Mouse (Mus musculus): ENCODE measurements around the gene Mvp. TPM values are rescaled to one million over a fixed set of nuclear protein-coding genes. Genes with fewer than 3 reads are reported as not detected.

Gene Mvp
- polyA plus RNA-seq, 1 experiment = 64.9 TPM

DNA sequence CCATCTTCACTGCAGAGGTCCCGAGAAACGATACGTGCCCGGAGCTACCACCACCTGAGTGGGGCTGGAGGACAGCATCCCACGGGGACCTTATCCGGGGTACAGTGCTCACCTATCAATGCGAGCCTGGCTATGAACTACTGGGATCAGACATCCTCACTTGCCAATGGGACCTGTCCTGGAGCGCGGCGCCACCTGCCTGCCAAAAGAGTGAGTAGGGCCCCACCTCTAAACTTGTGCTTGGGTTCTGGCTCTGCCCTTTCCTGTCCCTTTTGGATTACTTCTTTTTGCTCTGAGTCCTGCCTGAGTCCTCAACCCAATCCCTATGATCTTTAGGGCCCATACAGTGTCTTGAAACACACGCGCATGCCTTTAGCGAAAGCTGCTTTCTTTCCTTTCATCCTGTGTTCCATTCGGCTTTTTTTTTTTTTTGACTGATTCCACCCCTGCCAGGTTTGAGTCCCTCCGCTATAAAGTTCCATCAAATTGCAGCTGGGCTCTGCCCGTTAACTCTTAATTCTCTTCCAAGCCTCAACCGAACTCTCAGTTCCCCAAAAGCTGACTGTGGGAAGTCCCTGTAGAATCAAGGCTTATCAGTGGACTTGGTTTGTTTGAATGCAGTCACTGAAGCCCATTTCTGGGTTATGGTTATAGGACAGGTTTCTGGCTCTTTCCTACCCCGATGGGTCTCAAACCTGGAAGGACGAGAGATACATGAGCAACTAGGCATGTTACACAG lies 50.7 kb downstream of the Mvp start:
- WGBS = 42% methylated on average over 19 of the region's 19 CpGs
- no peak for TF ChIP-seq POLR2A (IDR thresholded peaks at IDR 0.05; ENCODE audit: control insufficient read depth, extremely low read depth, insufficient read depth, low read length, poor library complexity)
- TF ChIP-seq CTCF (IDR thresholded peaks at IDR 0.05; ENCODE audit: borderline replicate concordance, control insufficient read depth, extremely low read depth, insufficient read depth, low read length, poor library complexity) = peak; percentile 37; the same call in 1 of the 2 replicates
- Histone ChIP-seq H3K27ac (ENCODE audit: control insufficient read depth, insufficient read depth, low read length) (no peak overlapping the region), H3K27me3 (ENCODE audit: control insufficient read depth, insufficient read depth, low read length) (no peaks in the 10 kb centered on the region), H3K36me3 (ENCODE audit: control insufficient read depth, insufficient read depth, low read length) (no peaks in the 10 kb centered on the region), H3K4me1 (replicated peaks; ENCODE audit: control insufficient read depth, insufficient read depth, low read length) (no peaks in the 10 kb centered on the region), H3K4me3 (ENCODE audit: control insufficient read depth, insufficient read depth, low read length) (no peak overlapping the region)
- peak; percentile 59 for DNase-seq

DNA sequence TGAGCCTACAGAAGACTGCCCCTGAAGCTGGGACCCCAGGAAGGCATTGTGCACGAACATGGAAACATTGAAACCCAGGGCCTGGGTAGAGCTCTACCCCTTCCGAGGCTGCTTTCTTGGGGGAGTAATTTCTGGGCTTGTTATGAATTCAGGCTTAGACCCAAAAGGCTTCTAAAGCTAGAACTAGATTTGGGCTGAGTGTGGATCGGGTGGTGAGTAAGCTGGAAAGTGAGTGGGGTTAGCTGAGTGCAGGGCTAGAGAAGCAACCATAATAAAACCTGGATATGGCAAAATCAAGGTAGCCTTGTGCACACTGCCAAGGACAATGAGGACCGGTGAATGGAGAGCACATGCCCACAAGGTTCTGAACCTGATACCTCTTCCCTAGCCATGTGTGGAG lies 52.5 kb downstream of the Mvp start:
- no peak for DNase-seq
- WGBS = 95% methylated on average over 4 of the region's 4 CpGs
- Histone ChIP-seq H3K27me3 (ENCODE audit: control insufficient read depth, insufficient read depth, low read length) (no peaks in the 10 kb centered on the region), H3K4me1 (replicated peaks; ENCODE audit: control insufficient read depth, insufficient read depth, low read length) (no peaks in the 10 kb centered on the region), H3K4me3 (ENCODE audit: control insufficient read depth, insufficient read depth, low read length) (no peak overlapping the region), H3K27ac (ENCODE audit: control insufficient read depth, insufficient read depth, low read length) (no peak overlapping the region), H3K36me3 (ENCODE audit: control insufficient read depth, insufficient read depth, low read length) (no peaks in the 10 kb centered on the region)
- no peak for TF ChIP-seq POLR2A (IDR thresholded peaks at IDR 0.05; ENCODE audit: control insufficient read depth, extremely low read depth, insufficient read depth, low read length, poor library complexity)
- no peak for TF ChIP-seq CTCF (IDR thresholded peaks at IDR 0.05; ENCODE audit: borderline replicate concordance, control insufficient read depth, extremely low read depth, insufficient read depth, low read length, poor library complexity)

DNA sequence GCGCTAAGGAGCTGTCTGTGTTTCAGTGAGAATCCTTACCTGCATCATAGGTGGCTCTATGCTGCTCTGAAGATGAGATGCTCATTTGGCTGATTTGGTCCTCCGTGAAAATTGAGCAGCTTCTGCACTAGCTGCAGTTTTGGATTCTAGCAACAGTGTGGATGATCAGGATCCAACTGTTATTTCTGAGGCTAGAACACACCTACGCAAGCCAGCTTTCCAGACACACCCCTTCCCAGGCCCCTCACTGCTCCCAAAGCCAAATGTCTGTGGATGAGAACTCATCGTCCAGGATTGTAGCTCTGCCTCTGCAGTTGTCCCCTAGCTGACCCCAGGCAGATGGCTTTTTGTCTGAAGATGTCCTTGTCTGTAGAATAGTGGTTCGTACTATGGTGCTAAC lies 53.3 kb downstream of the Mvp start:
- WGBS = 100% methylated on average over 5 of the region's 5 CpGs
- Histone ChIP-seq H3K27ac (ENCODE audit: control insufficient read depth, insufficient read depth, low read length) (no peak overlapping the region), H3K27me3 (ENCODE audit: control insufficient read depth, insufficient read depth, low read length) (no peaks in the 10 kb centered on the region), H3K4me1 (replicated peaks; ENCODE audit: control insufficient read depth, insufficient read depth, low read length) (no peaks in the 10 kb centered on the region), H3K4me3 (ENCODE audit: control insufficient read depth, insufficient read depth, low read length) (no peak overlapping the region), H3K36me3 (ENCODE audit: control insufficient read depth, insufficient read depth, low read length) (no peaks in the 10 kb centered on the region)
- TF ChIP-seq POLR2A (IDR thresholded peaks at IDR 0.05; ENCODE audit: control insufficient read depth, extremely low read depth, insufficient read depth, low read length, poor library complexity) = no peak
- no peak for TF ChIP-seq CTCF (IDR thresholded peaks at IDR 0.05; ENCODE audit: borderline replicate concordance, control insufficient read depth, extremely low read depth, insufficient read depth, low read length, poor library complexity)
- no peak for DNase-seq

DNA sequence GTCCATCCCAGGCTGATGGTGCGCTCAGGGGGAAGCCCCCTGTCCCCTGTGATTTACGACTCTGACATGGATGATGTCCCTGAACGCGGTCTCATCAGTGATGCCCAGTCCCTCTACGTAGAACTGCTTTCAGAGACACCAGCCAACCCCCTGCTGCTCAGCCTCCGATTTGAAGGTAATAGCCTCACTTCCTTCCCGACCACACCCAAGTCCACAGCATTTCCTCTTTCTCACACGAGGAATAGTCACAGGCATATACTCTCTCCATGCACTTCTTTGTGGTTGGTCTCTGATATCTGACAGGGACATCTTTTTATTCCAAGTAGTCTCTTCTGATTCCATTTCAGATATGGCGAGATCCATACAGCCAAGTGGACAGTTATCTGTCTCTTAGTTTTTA lies 54.6 kb downstream of the Mvp start:
- H3K36me3 ChIP-seq (ENCODE audit: control insufficient read depth, insufficient read depth, low read length) = no peaks in the 10 kb centered on the region
- no peak overlapping the region for H3K4me3 ChIP-seq (ENCODE audit: control insufficient read depth, insufficient read depth, low read length)
- WGBS = 57% methylated on average over 9 of the region's 9 CpGs
- no peaks in the 10 kb centered on the region for H3K27me3 ChIP-seq (ENCODE audit: control insufficient read depth, insufficient read depth, low read length)
- no peak overlapping the region for H3K27ac ChIP-seq (ENCODE audit: control insufficient read depth, insufficient read depth, low read length)
- TF ChIP-seq POLR2A (IDR thresholded peaks at IDR 0.05; ENCODE audit: control insufficient read depth, extremely low read depth, insufficient read depth, low read length, poor library complexity) = no peak
- no peak for TF ChIP-seq CTCF (IDR thresholded peaks at IDR 0.05; ENCODE audit: borderline replicate concordance, control insufficient read depth, extremely low read depth, insufficient read depth, low read length, poor library complexity)
- no peaks in the 10 kb centered on the region for H3K4me1 ChIP-seq (replicated peaks; ENCODE audit: control insufficient read depth, insufficient read depth, low read length)
- DNase-seq = no peak

DNA sequence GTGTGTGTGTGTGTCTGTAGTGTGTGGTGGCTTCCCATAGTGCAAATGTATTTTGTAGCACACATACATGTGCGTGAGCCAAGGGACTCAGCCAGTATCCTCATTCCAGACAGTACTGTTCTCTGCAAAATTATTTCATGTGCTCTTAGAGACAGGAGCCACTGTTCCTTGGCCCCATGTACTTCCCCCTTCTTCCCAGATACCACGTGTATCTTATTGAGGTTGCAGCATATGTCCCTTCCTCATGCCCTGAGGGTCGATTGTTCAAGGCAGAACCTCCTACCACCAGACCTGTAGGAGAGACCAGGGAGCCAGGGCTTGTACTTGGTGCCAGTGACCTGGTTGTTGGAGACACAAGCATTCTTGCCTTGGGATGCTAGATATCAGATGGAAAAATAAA lies 59.3 kb downstream of the Mvp start:
- peaks cover 2% of the 10 kb centered on the region; the same call in 1 of the 2 replicates for H3K27me3 ChIP-seq (ENCODE audit: control insufficient read depth, insufficient read depth, low read length)
- WGBS = 35% methylated on average over 3 of the region's 3 CpGs
- H3K4me1 ChIP-seq (replicated peaks; ENCODE audit: control insufficient read depth, insufficient read depth, low read length) = 0 out of 2 replicates have a peak, but pooled peaks cover 5% of the 10 kb centered on the region
- H3K4me3 ChIP-seq (ENCODE audit: control insufficient read depth, insufficient read depth, low read length) = no peak overlapping the region
- TF ChIP-seq POLR2A (IDR thresholded peaks at IDR 0.05; ENCODE audit: control insufficient read depth, extremely low read depth, insufficient read depth, low read length, poor library complexity) = no peak
- TF ChIP-seq CTCF (IDR thresholded peaks at IDR 0.05; ENCODE audit: borderline replicate concordance, control insufficient read depth, extremely low read depth, insufficient read depth, low read length, poor library complexity) = no peak
- no peak for DNase-seq
- no peak overlapping the region for H3K27ac ChIP-seq (ENCODE audit: control insufficient read depth, insufficient read depth, low read length)
- H3K36me3 ChIP-seq (ENCODE audit: control insufficient read depth, insufficient read depth, low read length) = no peaks in the 10 kb centered on the region

DNA sequence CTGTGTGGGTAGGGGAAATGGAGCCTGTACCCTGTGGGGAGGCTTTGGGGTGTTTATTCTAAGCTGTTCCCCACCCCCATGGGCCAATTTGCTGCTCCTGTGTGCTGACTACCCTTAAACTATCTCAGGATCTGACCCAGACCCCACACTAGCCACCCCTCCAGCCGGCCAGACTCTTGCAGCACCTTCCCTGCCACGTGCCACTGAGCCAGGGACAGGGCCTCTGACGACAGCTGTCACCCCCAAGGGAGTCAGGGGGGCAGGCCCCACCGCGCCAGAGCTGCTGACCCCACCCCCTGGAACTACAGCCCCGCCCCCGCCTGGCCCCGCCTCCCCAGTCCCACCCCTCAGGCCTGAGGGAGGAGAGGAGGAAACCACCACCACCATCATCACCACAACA lies 61.8 kb downstream of the Mvp start:
- Histone ChIP-seq H3K27me3 (ENCODE audit: control insufficient read depth, insufficient read depth, low read length) (peaks cover 2% of the 10 kb centered on the region; the same call in 1 of the 2 replicates), H3K36me3 (ENCODE audit: control insufficient read depth, insufficient read depth, low read length) (no peaks in the 10 kb centered on the region), H3K4me1 (replicated peaks; ENCODE audit: control insufficient read depth, insufficient read depth, low read length) (peaks cover 11% of the 10 kb centered on the region), H3K27ac (ENCODE audit: control insufficient read depth, insufficient read depth, low read length) (no peak overlapping the region), H3K4me3 (ENCODE audit: control insufficient read depth, insufficient read depth, low read length) (no peak overlapping the region)
- TF ChIP-seq CTCF (IDR thresholded peaks at IDR 0.05; ENCODE audit: borderline replicate concordance, control insufficient read depth, extremely low read depth, insufficient read depth, low read length, poor library complexity) (no peak), POLR2A (IDR thresholded peaks at IDR 0.05; ENCODE audit: control insufficient read depth, extremely low read depth, insufficient read depth, low read length, poor library complexity) (no peak)
- DNase-seq = no peak
- WGBS = 4% methylated on average over 8 of the region's 8 CpGs
